Mouse (Mus musculus) hindbrain, embryonic 14.5 days (tissue): ENCODE measurements around the gene Wnk1. TPM values are rescaled to one million over a fixed set of nuclear protein-coding genes. Genes with fewer than 3 reads are reported as not detected.

ENCODE experiments used
- ATAC-seq: fragments of 200-750 bp; cut with Nextera tagmentation; 2 replicates; pipeline ENCODE4 v1.8.0; 2017; ENCODE audit warnings: moderate number of reproducible peaks, mild to moderate bottlenecking, moderate TSS enrichment, moderate library complexity; ENCODE audit not compliant: low FRiP score
- DNase-seq: peaks from one replicate; pipeline ENCODE4 v3.0.0-alpha.2; 2015; ENCODE audit warnings: low spot score
- H3K27ac ChIP-seq: fragments of 300-500 bp; sonication (generic); 2 replicates; pipeline ENCODE4 v1.5.1; 2014; ENCODE audit warnings: mild to moderate bottlenecking, moderate library complexity
- H3K27me3 ChIP-seq: fragments of 300-500 bp; sonication (generic); 2 replicates; pipeline ENCODE4 v1.6.1; 2014; ENCODE audit warnings: mild to moderate bottlenecking, low read length, mixed read lengths; ENCODE audit not compliant: control insufficient read depth, insufficient read depth
- H3K36me3 ChIP-seq: fragments of 300-500 bp; sonication (generic); replicated peaks from 2 replicates; pipeline ENCODE4 v1.6.1; 2014; ENCODE audit not compliant: control insufficient read depth, insufficient read depth
- H3K4me1 ChIP-seq: fragments of 300-500 bp; sonication (generic); replicated peaks from 2 replicates; pipeline ENCODE4 v1.6.1; 2014; ENCODE audit warnings: antibody characterized with exemption, low read length, mixed read lengths; ENCODE audit not compliant: control insufficient read depth, insufficient read depth
- H3K4me2 ChIP-seq: fragments of 300-500 bp; sonication (generic); replicated peaks from 2 replicates; pipeline ENCODE4 v1.6.1; 2014; ENCODE audit warnings: mild to moderate bottlenecking, moderate library complexity
- H3K4me3 ChIP-seq: fragments of 300-500 bp; sonication (generic); replicated peaks from 2 replicates; pipeline ENCODE4 v1.5.1; 2014; ENCODE audit warnings: mild to moderate bottlenecking, low read length
- H3K9ac ChIP-seq: fragments of 300-500 bp; sonication (generic); 2 replicates; pipeline ENCODE4 v1.6.1; 2014
- H3K9me3 ChIP-seq: fragments of 300-500 bp; sonication (generic); 2 replicates; pipeline ENCODE4 v1.6.1; 2016; ENCODE audit warnings: low read length; ENCODE audit not compliant: control insufficient read depth
- WGBS: fragments of 180-500 bp; shearing (Covaris S2); extraction: QIAGEN DNeasy Blood & Tissue Kit; methylation state at CpG from one replicate; pipeline ENCODE4 v1.1.7; 2014; 5-methylcytosine and 5-hydroxymethylcytosine counted together
- polyA plus RNA-seq: library from polyadenylated mRNA; unstranded; fragments of >200 nt; fragmentation: Nextera tagmentation; extraction: Ambion mirVana; gene quantifications from 2 replicates; pipeline ENCODE4 v1.2.1, GENCODE M21; 2014

Gene Wnk1
- polyA plus RNA-seq, 1 experiment from 2014 or later: 59.1 TPM

DNA sequence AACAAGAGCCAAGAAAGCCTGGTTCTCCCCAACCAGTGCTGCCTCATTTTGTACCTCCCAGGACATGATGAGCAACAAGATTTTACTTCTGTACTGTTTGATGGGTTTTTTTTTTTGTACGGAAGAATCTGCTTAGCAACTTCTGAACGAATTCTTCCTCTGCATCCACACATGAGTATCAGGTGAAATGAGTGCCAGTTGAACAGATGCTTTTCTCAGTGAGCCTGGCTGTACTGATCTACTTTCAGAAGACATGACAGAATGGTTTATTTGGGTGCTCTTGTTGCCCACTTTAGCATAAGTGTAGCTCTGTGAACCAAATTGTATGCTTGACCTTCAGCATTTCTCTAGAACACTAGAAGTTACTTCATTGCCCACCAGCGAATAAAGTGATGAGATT is 16.4 kb downstream of the Wnk1 start:
- H3K27me3 ChIP-seq: no peaks in the 10 kb centered on the region
- no peaks in the 10 kb centered on the region for H3K9me3 ChIP-seq
- no peak overlapping the region for H3K4me3 ChIP-seq
- DNase-seq: no peak
- no peak overlapping the region for H3K27ac ChIP-seq
- no peak for ATAC-seq
- no peak overlapping the region for H3K9ac ChIP-seq
- 92% methylated on average over 3 of the region's 3 CpGs for WGBS
- no peak overlapping the region for H3K4me2 ChIP-seq
- peaks cover 6% of the 10 kb centered on the region; the same call in 1 of the 2 replicates for H3K4me1 ChIP-seq
- H3K36me3 ChIP-seq: peaks cover 6% of the 10 kb centered on the region; the same call in 1 of the 2 replicates

DNA sequence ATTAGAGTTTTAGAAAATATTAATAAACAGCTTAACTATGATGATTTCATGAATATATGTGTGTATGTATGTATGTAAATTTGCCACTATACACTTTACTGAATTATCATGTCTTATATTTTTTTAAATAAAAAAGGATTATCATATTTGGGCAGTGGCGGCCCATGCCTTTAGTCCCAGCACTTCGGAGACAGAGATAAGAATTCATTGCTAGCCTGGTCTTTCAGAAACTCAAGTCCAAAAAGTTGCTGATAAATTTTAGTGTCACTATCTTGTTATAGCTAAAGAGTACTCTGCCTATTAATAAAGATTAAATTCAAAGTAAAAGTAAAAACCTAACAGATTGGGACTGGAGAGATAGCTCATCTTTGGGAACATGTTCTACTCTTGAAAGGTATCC is 18.8 kb downstream of the Wnk1 start:
- no peak overlapping the region for H3K4me2 ChIP-seq
- H3K36me3 ChIP-seq: no peaks in the 10 kb centered on the region
- H3K4me3 ChIP-seq: no peak overlapping the region
- DNase-seq (no peak), ATAC-seq (no peak)
- H3K9me3 ChIP-seq: no peaks in the 10 kb centered on the region
- H3K9ac ChIP-seq: no peak overlapping the region
- WGBS: 99% methylated on average over 2 of the region's 2 CpGs
- no peak overlapping the region for H3K27ac ChIP-seq
- H3K27me3 ChIP-seq: no peaks in the 10 kb centered on the region
- peaks cover 6% of the 10 kb centered on the region; the same call in 1 of the 2 replicates for H3K4me1 ChIP-seq

DNA sequence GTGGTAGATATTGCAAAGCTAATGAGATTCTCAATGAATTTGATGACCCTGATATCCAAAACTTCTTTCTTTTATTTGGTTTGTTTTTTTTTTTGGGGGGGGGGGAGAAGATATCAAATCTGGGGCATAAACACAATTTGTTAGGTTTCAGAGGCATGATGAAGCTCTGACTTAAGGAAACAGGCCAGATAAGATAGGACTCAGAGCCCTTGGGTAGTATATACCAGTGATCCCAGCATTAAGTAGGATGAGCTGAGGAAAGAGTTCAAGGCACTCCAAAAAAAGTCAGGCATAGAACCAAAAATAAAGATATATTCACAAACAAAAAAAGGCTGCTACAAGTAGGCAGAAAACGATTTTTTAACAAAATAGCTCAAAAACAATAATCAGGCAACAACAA is 25.3 kb downstream of the Wnk1 start:
- ATAC-seq (no peak), DNase-seq (no peak)
- Histone ChIP-seq H3K27me3 (no peaks in the 10 kb centered on the region), H3K4me1 (no peaks in the 10 kb centered on the region), H3K9me3 (no peaks in the 10 kb centered on the region), H3K4me3 (no peak overlapping the region), H3K4me2 (no peak overlapping the region), H3K27ac (no peak overlapping the region), H3K36me3 (no peaks in the 10 kb centered on the region), H3K9ac (no peak overlapping the region)
- 84% methylated on average over 1 of the region's 1 CpGs for WGBS

DNA sequence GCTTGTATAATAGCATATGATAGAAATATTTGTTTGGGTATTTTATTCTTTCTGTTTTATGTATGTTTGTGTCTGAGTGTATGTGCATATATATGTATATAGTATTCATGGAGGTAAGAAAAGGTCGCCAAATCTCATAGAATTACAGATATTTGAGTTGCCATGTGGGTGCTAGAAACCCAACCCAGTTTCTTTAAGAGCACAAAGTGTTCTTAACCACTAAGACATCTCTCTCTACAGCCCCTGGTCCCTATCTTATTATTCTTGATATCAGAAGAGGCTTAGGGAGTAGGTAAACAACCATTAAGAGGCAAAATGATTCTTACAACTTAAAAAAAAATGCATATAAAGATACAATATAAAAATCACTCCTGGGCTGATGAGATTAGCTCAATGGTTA is 27.0 kb downstream of the Wnk1 start:
- 90% methylated on average over 1 of the region's 1 CpGs for WGBS
- Histone ChIP-seq H3K4me1 (no peaks in the 10 kb centered on the region), H3K27me3 (no peaks in the 10 kb centered on the region), H3K36me3 (no peaks in the 10 kb centered on the region), H3K27ac (no peak overlapping the region), H3K9me3 (no peaks in the 10 kb centered on the region), H3K4me2 (no peak overlapping the region), H3K9ac (no peak overlapping the region), H3K4me3 (no peak overlapping the region)
- DNase-seq (no peak), ATAC-seq (no peak)

DNA sequence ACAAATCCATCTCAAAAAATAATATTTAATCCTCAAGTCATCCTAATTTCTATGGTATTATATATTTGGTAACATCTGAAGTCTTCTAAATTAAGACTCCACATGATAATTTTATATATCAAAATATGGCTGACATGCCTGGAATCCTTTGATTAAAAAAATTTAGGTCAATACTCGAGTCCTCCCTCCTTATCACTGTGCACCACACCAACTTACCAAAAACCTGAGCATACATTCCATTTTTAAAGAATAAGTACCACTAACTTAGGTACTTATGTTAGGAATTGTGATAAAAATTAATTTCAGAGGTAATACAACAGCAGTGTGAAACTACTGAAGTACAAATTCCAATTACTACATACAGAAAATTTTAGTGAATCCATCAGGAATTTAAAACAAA is 27.5 kb downstream of the Wnk1 start:
- no peak for DNase-seq
- no peaks in the 10 kb centered on the region for H3K9me3 ChIP-seq
- H3K4me1 ChIP-seq: no peaks in the 10 kb centered on the region
- no peaks in the 10 kb centered on the region for H3K36me3 ChIP-seq
- no peak for ATAC-seq
- H3K27me3 ChIP-seq: no peaks in the 10 kb centered on the region
- 94% methylated on average over 1 of the region's 1 CpGs for WGBS
- no peak overlapping the region for H3K4me2 ChIP-seq
- H3K27ac ChIP-seq: no peak overlapping the region
- no peak overlapping the region for H3K4me3 ChIP-seq
- no peak overlapping the region for H3K9ac ChIP-seq

DNA sequence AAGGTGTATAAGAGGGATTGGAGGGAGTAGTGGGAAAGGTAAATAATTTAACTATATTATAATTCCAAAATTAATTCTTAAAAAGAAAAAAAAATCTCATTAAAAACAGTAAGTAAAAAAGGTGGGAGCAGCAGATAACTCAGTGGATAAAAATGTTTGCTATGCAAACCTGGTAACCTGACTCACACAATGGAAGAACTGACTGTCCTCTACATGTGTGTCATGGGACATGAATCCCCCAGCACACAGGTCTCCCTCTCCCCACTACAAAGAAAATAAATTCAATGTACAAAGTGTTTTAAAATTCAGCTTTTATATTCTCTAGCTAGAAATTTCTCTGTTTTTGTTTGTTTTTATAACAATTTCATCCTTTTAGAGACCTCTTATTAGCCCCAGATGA is 27.9 kb downstream of the Wnk1 start:
- no peak for DNase-seq
- no peak overlapping the region for H3K27ac ChIP-seq
- no peaks in the 10 kb centered on the region for H3K4me1 ChIP-seq
- no peak overlapping the region for H3K4me3 ChIP-seq
- H3K27me3 ChIP-seq: no peaks in the 10 kb centered on the region
- H3K9me3 ChIP-seq: no peaks in the 10 kb centered on the region
- H3K36me3 ChIP-seq: no peaks in the 10 kb centered on the region
- no peak for ATAC-seq
- no peak overlapping the region for H3K4me2 ChIP-seq
- no peak overlapping the region for H3K9ac ChIP-seq

DNA sequence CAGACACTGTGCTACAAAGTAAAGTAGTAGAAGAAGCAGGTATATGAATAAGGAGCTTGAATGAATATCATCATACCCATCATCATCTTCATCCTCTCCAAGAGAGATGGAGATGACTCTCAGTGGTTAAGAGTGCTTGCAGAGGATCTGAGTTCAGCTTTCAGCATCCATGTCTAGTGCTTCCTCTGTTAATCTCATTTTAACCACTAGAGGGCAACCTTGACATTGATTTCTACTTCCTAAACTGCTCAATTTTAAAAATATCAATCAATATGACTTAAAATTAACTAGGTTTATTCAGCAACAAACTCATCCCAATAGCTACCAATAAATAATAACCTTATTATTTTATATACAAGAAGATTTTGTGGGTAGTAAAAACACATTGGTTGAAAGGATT is 36.8 kb downstream of the Wnk1 start:
- Histone ChIP-seq H3K27ac (no peak overlapping the region), H3K36me3 (no peaks in the 10 kb centered on the region), H3K27me3 (no peaks in the 10 kb centered on the region), H3K4me3 (no peak overlapping the region), H3K4me2 (no peak overlapping the region), H3K4me1 (no peaks in the 10 kb centered on the region), H3K9ac (no peak overlapping the region), H3K9me3 (no peaks in the 10 kb centered on the region)
- DNase-seq: peak; percentile 80
- no peak for ATAC-seq

DNA sequence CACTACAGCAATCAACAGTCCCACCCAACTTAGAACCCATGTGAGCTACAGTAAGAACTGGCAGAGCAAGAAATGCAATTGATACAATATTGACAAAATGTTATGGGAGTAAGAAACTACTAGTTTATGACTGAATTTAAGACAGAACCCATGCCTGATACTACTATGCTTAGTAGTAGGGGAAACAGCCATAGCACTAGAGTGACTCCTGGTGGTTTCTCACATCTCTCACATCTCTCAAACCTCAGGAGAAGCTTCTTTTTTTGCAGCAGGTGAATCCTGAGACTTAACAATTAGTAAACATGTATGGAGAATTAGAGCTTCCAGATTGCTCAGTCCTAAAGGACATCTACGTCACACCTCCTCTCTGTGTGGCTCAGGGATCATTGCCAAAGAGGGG is 42.0 kb downstream of the Wnk1 start:
- no peaks in the 10 kb centered on the region; the same call in 1 of the 2 replicates for H3K36me3 ChIP-seq
- DNase-seq: no peak
- no peaks in the 10 kb centered on the region for H3K4me1 ChIP-seq
- no peak overlapping the region for H3K27ac ChIP-seq
- no peak overlapping the region for H3K9ac ChIP-seq
- H3K9me3 ChIP-seq: no peaks in the 10 kb centered on the region
- H3K4me3 ChIP-seq: no peak overlapping the region
- no peaks in the 10 kb centered on the region for H3K27me3 ChIP-seq
- 97% methylated on average over 1 of the region's 1 CpGs for WGBS
- H3K4me2 ChIP-seq: no peak overlapping the region
- no peak for ATAC-seq

DNA sequence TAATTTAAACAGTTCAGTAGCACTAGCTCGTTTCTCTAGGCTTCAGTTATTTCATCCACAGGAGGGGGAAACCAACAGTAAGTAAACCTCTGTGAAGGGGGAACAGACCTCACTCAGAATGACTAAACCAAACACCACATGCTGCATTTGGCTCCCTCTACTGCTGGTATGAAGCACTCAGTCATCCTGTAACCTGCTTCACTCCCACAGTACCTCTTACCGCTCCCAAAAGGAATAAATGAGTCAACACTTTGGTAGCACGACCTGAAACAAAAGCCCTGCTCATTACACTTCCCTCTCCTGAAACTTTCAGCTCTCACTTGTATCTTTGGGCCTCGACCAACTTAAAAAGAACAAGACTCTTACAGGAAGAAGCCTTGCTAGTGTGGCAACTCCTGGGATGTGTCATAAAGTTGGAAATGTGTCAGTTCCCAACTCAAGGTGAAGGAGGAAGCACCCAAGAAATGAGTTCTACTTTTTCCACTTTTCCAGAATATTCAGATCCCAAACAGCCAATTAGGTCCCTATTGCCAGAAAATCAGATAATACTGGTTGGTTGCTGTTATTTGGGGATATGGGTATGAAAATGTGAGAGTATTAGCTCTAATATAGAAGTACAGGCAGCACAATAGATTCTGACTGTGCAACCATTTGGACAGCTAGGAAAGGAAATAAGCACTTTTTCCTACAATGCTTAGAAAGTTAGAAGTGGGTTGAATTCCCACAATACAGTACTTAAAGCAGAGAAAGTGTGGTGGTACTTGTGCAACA is 114.1 kb downstream of the Wnk1 start:
- H3K4me1 ChIP-seq: no peaks in the 10 kb centered on the region
- no peak overlapping the region for H3K4me3 ChIP-seq
- H3K27ac ChIP-seq: no peak overlapping the region
- 62% methylated on average over 4 of the region's 4 CpGs for WGBS
- ATAC-seq (no peak), DNase-seq (peak; percentile 37)
- peaks cover 96% of the 10 kb centered on the region for H3K36me3 ChIP-seq
- H3K27me3 ChIP-seq: no peaks in the 10 kb centered on the region
- no peak overlapping the region for H3K9ac ChIP-seq
- H3K4me2 ChIP-seq: no peak overlapping the region
- no peaks in the 10 kb centered on the region for H3K9me3 ChIP-seq

DNA sequence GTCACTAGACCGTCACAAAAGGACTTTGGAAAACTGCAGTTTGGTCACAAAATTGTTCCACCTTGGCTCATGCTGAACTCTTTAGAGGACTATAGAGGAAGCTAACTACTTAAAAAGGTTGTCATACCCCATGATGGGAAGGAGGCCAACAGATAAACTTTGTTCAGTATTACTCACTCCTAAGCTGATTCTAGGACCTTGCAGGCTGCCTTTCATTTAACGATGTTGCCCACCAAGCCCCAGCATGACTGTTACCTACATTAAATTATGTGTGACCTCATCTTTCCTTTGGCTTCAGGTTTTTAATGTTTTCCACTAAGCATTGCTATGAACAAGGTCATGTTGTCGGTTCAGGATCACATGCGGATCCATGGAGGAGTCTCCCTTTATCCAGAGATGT is 115.9 kb downstream of the Wnk1 start:
- no peak for ATAC-seq
- no peak overlapping the region for H3K4me3 ChIP-seq
- no peak overlapping the region for H3K9ac ChIP-seq
- H3K27me3 ChIP-seq: no peaks in the 10 kb centered on the region
- no peak overlapping the region for H3K4me2 ChIP-seq
- 92% methylated on average over 4 of the region's 4 CpGs for WGBS
- no peak for DNase-seq
- H3K4me1 ChIP-seq: no peaks in the 10 kb centered on the region
- peaks cover 93% of the 10 kb centered on the region for H3K36me3 ChIP-seq
- H3K27ac ChIP-seq: no peak overlapping the region
- H3K9me3 ChIP-seq: no peaks in the 10 kb centered on the region
